Mouse (Mus musculus): Measurements from ENCODE around the gene Pla2g12b. TPM values are rescaled to one million over a fixed set of nuclear protein-coding genes. Genes with fewer than 3 reads are reported as not detected.
"Not testable (repeated sequence)": the region's sequence is repeated elsewhere in the genome, so short reads cannot be mapped to it uniquely, and the experiment has no call there.

Gene Pla2g12b
- polyA plus RNA-seq, 1 experiment from 2014 or later, result 1.7 TPM

DNA sequence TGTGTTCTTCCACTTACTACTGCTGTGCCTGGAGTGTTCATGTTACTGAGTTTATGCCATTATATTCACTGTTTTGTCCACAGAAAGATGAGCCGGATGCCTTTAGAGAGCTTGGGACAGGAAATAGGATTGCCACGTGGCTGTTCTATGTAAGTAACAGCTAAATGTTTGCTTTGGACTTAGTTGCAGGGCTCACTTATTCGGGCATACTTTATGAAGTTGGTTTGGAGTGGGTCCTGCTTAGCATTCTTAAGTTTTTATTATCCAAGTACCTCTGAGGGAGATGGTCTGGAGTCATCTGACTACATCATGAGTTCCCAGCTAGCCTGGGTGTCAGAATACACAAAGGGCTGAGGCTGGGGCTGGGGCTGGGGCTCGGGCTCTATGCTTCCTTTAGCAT is 36.3 kb upstream of the Pla2g12b start:
- Histone ChIP-seq H3K9me3 (ENCODE audit: control insufficient read depth, low read depth, low read length) (no peaks in the 10 kb centered on the region), H3K4me2 (replicated peaks; ENCODE audit: low read depth, low read length) (no peak overlapping the region), H3K27ac (ENCODE audit: low read length) (no peak overlapping the region), H3K27me3 (ENCODE audit: control insufficient read depth, insufficient read depth, low read length) (no peaks in the 10 kb centered on the region), H3K4me1 (ENCODE audit: control insufficient read depth, insufficient read depth, low read length) (no peaks in the 10 kb centered on the region), H3K36me3 (ENCODE audit: control insufficient read depth, insufficient read depth, low read length) (peaks cover 86% of the 10 kb centered on the region), H3K4me3 (ENCODE audit: low read depth, low read length) (no peak overlapping the region), H3K9ac (replicated peaks; ENCODE audit: low read depth, low read length) (no peak overlapping the region)
- no peak for ATAC-seq (ENCODE audit: insufficient number of reproducible peaks, insufficient read depth, low FRiP score, low read depth)
- WGBS, result 67% methylated on average over 4 of the region's 4 CpGs

DNA sequence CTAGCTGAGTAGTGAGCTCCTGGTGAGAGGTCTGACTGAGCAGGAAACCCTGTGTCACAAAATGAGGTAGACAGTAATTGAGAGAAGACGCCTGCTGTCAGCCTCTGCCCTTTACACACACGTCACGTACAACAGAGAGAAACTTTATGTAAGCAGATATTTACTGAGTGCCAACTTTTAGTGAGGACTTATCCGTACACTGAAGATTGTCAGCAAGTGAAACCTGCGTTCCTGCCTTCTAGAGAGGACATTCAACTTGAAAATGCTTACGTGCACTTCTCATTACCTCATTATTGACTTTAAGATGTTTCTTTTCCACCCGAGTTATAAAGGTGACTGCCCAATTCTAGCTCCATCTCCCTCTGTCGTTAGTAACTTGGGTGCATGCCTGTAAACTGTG is 34.7 kb upstream of the Pla2g12b start:
- no peaks in the 10 kb centered on the region for H3K9me3 ChIP-seq (ENCODE audit: control insufficient read depth, low read depth, low read length)
- no peaks in the 10 kb centered on the region for H3K4me1 ChIP-seq (ENCODE audit: control insufficient read depth, insufficient read depth, low read length)
- 88% methylated on average over 8 of the region's 8 CpGs for WGBS
- no peak overlapping the region for H3K4me3 ChIP-seq (ENCODE audit: low read depth, low read length)
- no peak overlapping the region for H3K27ac ChIP-seq (ENCODE audit: low read length)
- H3K9ac ChIP-seq (replicated peaks; ENCODE audit: low read depth, low read length), result no peak overlapping the region
- H3K4me2 ChIP-seq (replicated peaks; ENCODE audit: low read depth, low read length), result no peak overlapping the region
- peaks cover 85% of the 10 kb centered on the region for H3K36me3 ChIP-seq (ENCODE audit: control insufficient read depth, insufficient read depth, low read length)
- ATAC-seq (ENCODE audit: insufficient number of reproducible peaks, insufficient read depth, low FRiP score, low read depth), result no peak
- no peaks in the 10 kb centered on the region for H3K27me3 ChIP-seq (ENCODE audit: control insufficient read depth, insufficient read depth, low read length)

DNA sequence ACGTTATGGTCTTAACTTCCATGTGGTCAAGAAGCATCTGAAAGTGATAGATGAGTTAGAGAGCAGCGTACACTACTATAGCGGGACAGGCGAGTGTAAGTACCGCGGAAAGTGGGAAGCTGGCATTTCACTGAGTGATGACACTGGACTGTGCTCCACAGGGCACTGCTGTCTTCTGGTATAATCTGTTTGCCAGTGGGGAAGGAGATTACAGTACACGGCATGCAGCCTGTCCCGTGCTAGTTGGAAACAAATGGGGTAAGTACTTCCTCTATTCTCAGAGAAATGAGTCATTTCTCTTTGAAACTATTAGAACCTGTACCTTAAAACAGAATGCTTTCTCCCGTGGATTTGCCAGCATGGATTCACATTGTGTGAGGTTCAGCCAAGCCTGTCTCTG is 34.0 kb upstream of the Pla2g12b start:
- Histone ChIP-seq H3K4me2 (replicated peaks; ENCODE audit: low read depth, low read length) (no peak overlapping the region), H3K9ac (replicated peaks; ENCODE audit: low read depth, low read length) (no peak overlapping the region), H3K27me3 (ENCODE audit: control insufficient read depth, insufficient read depth, low read length) (no peaks in the 10 kb centered on the region), H3K9me3 (ENCODE audit: control insufficient read depth, low read depth, low read length) (no peaks in the 10 kb centered on the region), H3K4me3 (ENCODE audit: low read depth, low read length) (no peak overlapping the region), H3K27ac (ENCODE audit: low read length) (no peak overlapping the region), H3K36me3 (ENCODE audit: control insufficient read depth, insufficient read depth, low read length) (peaks cover 83% of the 10 kb centered on the region), H3K4me1 (ENCODE audit: control insufficient read depth, insufficient read depth, low read length) (no peaks in the 10 kb centered on the region)
- WGBS, result 85% methylated on average over 9 of the region's 9 CpGs
- ATAC-seq (ENCODE audit: insufficient number of reproducible peaks, insufficient read depth, low FRiP score, low read depth), result no peak

DNA sequence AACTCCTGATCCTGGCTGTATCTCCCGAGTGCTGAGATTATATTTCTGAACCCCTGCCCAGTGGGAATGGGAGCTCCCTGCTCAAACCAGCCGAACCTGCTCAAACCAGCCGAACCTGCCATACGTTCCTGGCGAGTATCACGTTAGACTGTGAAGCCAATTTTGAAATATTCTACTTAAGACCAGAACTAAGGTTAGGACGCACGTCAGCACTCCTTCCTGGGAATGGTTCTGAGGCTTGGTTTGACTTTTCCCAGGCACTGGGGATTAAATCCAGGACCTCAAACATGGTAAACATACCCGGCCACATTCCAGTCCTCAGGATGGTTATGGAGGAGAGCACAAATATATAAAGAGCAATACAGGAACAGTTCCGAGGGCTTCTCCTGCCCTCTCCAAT is 25.6 kb upstream of the Pla2g12b start:
- WGBS, result 71% methylated on average over 10 of the region's 10 CpGs
- no peak for ATAC-seq (ENCODE audit: insufficient number of reproducible peaks, insufficient read depth, low FRiP score, low read depth)
- peaks cover 16% of the 10 kb centered on the region for H3K36me3 ChIP-seq (ENCODE audit: control insufficient read depth, insufficient read depth, low read length)
- no peaks in the 10 kb centered on the region for H3K4me1 ChIP-seq (ENCODE audit: control insufficient read depth, insufficient read depth, low read length)
- no peak overlapping the region for H3K4me3 ChIP-seq (ENCODE audit: low read depth, low read length)
- H3K27ac ChIP-seq (ENCODE audit: low read length), result no peak overlapping the region
- H3K9me3 ChIP-seq (ENCODE audit: control insufficient read depth, low read depth, low read length), result no peaks in the 10 kb centered on the region
- no peaks in the 10 kb centered on the region for H3K27me3 ChIP-seq (ENCODE audit: control insufficient read depth, insufficient read depth, low read length)
- H3K9ac ChIP-seq (replicated peaks; ENCODE audit: low read depth, low read length), result no peak overlapping the region
- H3K4me2 ChIP-seq (replicated peaks; ENCODE audit: low read depth, low read length), result no peak overlapping the region

DNA sequence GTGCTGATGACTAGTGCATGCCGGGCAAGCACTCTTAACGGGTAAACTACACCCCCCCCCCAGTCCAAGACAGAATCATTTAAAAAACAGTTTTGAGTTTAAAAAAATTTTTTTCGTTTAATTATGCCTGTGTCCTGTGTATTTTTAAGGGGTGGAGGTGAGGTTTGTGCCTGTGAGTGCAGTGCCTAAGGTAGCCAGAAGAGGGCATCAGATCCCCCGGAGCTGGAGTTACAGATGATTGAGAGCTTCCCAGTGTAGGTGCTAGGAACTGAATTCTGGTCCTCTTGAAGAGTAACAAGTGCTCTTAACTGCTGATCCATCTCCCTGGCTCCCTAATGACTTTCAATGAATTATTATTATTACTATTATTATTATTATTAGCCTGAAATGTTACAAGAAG is 24.7 kb upstream of the Pla2g12b start:
- 92% methylated on average over 4 of the region's 4 CpGs for WGBS
- H3K9ac ChIP-seq (replicated peaks; ENCODE audit: low read depth, low read length), result no peak overlapping the region
- H3K4me2 ChIP-seq (replicated peaks; ENCODE audit: low read depth, low read length), result no peak overlapping the region
- H3K27me3 ChIP-seq (ENCODE audit: control insufficient read depth, insufficient read depth, low read length), result no peaks in the 10 kb centered on the region
- no peaks in the 10 kb centered on the region for H3K9me3 ChIP-seq (ENCODE audit: control insufficient read depth, low read depth, low read length)
- no peak overlapping the region for H3K4me3 ChIP-seq (ENCODE audit: low read depth, low read length)
- no peaks in the 10 kb centered on the region for H3K4me1 ChIP-seq (ENCODE audit: control insufficient read depth, insufficient read depth, low read length)
- ATAC-seq (ENCODE audit: insufficient number of reproducible peaks, insufficient read depth, low FRiP score, low read depth), result no peak
- peaks cover 8% of the 10 kb centered on the region for H3K36me3 ChIP-seq (ENCODE audit: control insufficient read depth, insufficient read depth, low read length)
- H3K27ac ChIP-seq (ENCODE audit: low read length), result no peak overlapping the region

DNA sequence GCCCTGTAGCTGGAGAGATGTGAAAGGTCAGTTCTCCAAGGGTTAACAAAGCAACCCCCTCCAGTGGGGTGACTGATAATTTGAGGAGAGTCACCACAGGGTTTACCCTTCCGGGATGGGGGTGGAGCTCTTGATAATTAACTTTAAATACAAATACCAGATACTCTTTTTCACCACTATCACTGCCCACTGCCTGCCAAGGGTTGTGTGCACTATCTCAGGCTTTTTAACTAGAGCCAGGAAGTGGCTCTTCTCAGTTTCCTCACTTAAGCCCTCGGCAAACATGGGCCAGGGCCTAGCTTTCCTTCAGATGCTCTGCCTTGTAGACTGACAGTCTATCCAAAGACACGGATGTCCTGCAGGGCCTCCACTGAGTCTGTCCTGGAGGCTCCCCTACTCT is 23.5 kb upstream of the Pla2g12b start:
- Histone ChIP-seq H3K9me3 (ENCODE audit: control insufficient read depth, low read depth, low read length) (no peaks in the 10 kb centered on the region), H3K4me2 (replicated peaks; ENCODE audit: low read depth, low read length) (no peak overlapping the region), H3K4me1 (ENCODE audit: control insufficient read depth, insufficient read depth, low read length) (no peaks in the 10 kb centered on the region), H3K36me3 (ENCODE audit: control insufficient read depth, insufficient read depth, low read length) (no peaks in the 10 kb centered on the region), H3K27ac (ENCODE audit: low read length) (no peak overlapping the region), H3K9ac (replicated peaks; ENCODE audit: low read depth, low read length) (no peak overlapping the region), H3K27me3 (ENCODE audit: control insufficient read depth, insufficient read depth, low read length) (no peaks in the 10 kb centered on the region), H3K4me3 (ENCODE audit: low read depth, low read length) (no peak overlapping the region)
- no peak for ATAC-seq (ENCODE audit: insufficient number of reproducible peaks, insufficient read depth, low FRiP score, low read depth)
- 28% methylated on average over 3 of the region's 3 CpGs for WGBS

DNA sequence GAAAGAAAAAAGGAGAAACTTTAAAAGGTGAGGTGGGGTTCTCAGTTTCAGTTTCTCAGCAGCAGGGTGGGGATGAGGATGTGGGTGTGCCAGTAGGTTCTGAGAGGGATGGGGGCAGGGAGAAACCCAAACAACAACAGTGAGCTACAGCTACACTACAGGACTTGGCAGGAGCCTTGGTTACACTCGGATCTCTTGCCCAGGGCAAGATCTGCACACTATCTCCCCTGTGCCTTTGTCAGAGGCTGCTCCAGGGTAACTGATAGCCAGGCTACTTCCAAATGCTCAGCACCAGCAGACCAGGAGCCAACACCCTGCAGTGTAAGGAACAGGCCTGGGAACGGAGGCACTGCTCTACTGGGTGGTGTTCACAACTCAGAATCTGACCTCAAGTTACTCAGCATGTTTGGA is 23.0 kb upstream of the Pla2g12b start:
- Histone ChIP-seq H3K4me1 (ENCODE audit: control insufficient read depth, insufficient read depth, low read length) (no peaks in the 10 kb centered on the region), H3K9ac (replicated peaks; ENCODE audit: low read depth, low read length) (no peak overlapping the region), H3K4me2 (replicated peaks; ENCODE audit: low read depth, low read length) (no peak overlapping the region), H3K27ac (ENCODE audit: low read length) (no peak overlapping the region), H3K27me3 (ENCODE audit: control insufficient read depth, insufficient read depth, low read length) (no peaks in the 10 kb centered on the region), H3K9me3 (ENCODE audit: control insufficient read depth, low read depth, low read length) (no peaks in the 10 kb centered on the region), H3K4me3 (ENCODE audit: low read depth, low read length) (no peak overlapping the region), H3K36me3 (ENCODE audit: control insufficient read depth, insufficient read depth, low read length) (no peaks in the 10 kb centered on the region)
- 49% methylated on average over 2 of the region's 2 CpGs for WGBS
- no peak for ATAC-seq (ENCODE audit: insufficient number of reproducible peaks, insufficient read depth, low FRiP score, low read depth)

DNA sequence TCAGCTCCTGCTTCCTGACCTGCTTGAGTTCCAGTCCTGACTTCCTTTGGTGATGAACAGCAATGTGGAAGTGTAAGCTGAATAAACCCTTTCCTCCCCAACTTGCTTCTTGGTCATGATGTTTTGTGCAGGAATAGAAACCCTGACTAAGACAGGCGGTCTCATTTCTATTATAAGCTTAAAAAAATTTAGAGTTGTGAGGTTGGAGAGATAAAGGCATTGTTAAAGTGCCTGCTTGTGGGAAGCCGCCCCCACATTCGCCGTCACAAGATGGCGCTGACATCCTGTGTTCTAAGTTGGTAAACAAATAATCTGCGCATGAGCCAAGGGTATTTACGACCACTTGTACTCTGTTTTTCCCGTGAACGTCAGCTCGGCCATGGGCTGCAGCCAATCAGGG is 21.9 kb upstream of the Pla2g12b start:
- not testable (repeated sequence) for H3K27ac ChIP-seq (ENCODE audit: low read length); H3K4me3 ChIP-seq (ENCODE audit: low read depth, low read length); H3K27me3 ChIP-seq (ENCODE audit: control insufficient read depth, insufficient read depth, low read length); H3K9me3 ChIP-seq (ENCODE audit: control insufficient read depth, low read depth, low read length); H3K9ac ChIP-seq (replicated peaks; ENCODE audit: low read depth, low read length); H3K4me1 ChIP-seq (ENCODE audit: control insufficient read depth, insufficient read depth, low read length); ATAC-seq (ENCODE audit: insufficient number of reproducible peaks, insufficient read depth, low FRiP score, low read depth); H3K4me2 ChIP-seq (replicated peaks; ENCODE audit: low read depth, low read length); H3K36me3 ChIP-seq (ENCODE audit: control insufficient read depth, insufficient read depth, low read length)
- WGBS, result 90% methylated on average over 5 of the region's 10 CpGs

DNA sequence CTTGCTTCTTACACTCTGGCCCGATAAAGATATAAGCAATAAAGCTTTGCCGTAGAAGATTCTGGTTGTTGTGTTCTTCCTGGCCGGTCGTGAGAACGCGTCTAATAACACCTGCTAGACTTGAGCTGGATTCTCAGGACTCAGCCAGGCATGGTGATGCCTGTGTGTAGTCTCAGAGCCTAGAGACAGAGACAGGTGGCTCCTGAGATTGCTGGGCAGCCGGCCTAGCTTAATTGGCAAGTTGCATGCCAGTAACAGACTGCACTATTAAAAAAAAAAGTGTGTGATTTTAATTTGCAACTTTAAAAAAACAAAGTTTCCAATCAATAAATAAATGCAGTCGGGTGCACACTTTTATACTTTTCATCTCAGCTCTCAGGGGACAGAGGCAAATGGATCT is 16.5 kb upstream of the Pla2g12b start:
- H3K4me3 ChIP-seq (ENCODE audit: low read depth, low read length), result no peak overlapping the region
- no peak for ATAC-seq (ENCODE audit: insufficient number of reproducible peaks, insufficient read depth, low FRiP score, low read depth)
- peaks cover 11% of the 10 kb centered on the region; the same call in 1 of the 2 replicates for H3K9me3 ChIP-seq (ENCODE audit: control insufficient read depth, low read depth, low read length)
- no peak overlapping the region for H3K4me2 ChIP-seq (replicated peaks; ENCODE audit: low read depth, low read length)
- no peak overlapping the region for H3K27ac ChIP-seq (ENCODE audit: low read length)
- H3K36me3 ChIP-seq (ENCODE audit: control insufficient read depth, insufficient read depth, low read length), result no peaks in the 10 kb centered on the region
- H3K27me3 ChIP-seq (ENCODE audit: control insufficient read depth, insufficient read depth, low read length), result no peaks in the 10 kb centered on the region
- WGBS, result 92% methylated on average over 7 of the region's 8 CpGs
- H3K4me1 ChIP-seq (ENCODE audit: control insufficient read depth, insufficient read depth, low read length), result no peaks in the 10 kb centered on the region
- no peak overlapping the region for H3K9ac ChIP-seq (replicated peaks; ENCODE audit: low read depth, low read length)
